Mouse (Mus musculus): Measurements from ENCODE around the gene Klhl33. TPM values are rescaled to one million over a fixed set of nuclear protein-coding genes. Genes with fewer than 3 reads are reported as not detected.
"Not testable (repeated sequence)": the region's sequence is repeated elsewhere in the genome, so short reads cannot be mapped to it uniquely, and the experiment has no call there.

Gene Klhl33
- polyA plus RNA-seq, 1 experiment from 2014 or later, result 0.36 TPM

DNA sequence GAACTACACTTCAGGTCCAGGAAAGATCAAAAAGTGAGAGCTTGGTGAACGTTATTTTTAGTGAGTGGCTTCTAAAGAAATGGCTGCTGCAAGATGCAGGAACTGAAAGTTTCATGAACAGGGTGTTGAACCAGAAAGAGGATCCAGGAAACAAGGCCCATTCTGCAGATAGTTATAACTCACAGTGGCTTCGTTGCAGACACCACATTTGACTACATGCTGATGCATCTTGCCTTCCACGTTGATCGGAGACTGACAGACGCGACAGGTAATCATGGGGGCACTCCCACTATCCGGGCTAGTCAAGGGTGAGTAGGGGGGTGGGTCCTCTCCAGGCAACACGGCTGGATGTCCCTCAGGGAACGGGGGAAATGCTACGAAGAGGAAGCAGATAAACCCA is 32.6 kb upstream of the Klhl33 start:
- peaks cover 35% of the 10 kb centered on the region for H3K36me3 ChIP-seq
- 16% methylated on average over 10 of the region's 10 CpGs for WGBS
- peak overlapping the region; percentile 90 for H3K27ac ChIP-seq
- no peaks in the 10 kb centered on the region for H3K27me3 ChIP-seq
- peak overlapping the region; percentile 84 for H3K4me2 ChIP-seq
- H3K4me3 ChIP-seq, result peak overlapping the region; percentile 99
- ATAC-seq (ENCODE audit: borderline replicate concordance, extremely low read depth, low FRiP score, low TSS enrichment), result no peak
- peaks cover 32% of the 10 kb centered on the region for H3K4me1 ChIP-seq
- peak overlapping the region; percentile 97 for H3K9ac ChIP-seq
- no peaks in the 10 kb centered on the region for H3K9me3 ChIP-seq

DNA sequence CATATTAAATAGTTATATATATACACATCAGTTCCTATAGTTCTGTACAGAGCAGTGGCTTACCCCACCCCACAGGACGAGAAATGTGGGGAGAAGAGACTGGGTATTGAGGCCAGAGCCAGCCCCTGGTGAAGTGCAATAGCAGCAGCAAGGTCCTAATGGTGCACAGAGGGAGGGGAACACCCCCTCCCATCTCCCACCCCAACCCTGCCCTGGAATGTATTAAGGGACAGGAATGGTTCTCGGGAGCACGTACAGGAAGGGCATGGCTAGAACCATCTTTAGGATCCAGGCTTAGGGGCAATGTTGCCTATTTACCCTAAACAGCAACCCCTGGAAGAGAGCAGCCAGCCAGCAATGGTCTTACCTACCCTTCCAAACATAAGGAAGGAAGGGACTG is 30.1 kb upstream of the Klhl33 start:
- Histone ChIP-seq H3K27me3 (no peaks in the 10 kb centered on the region), H3K9ac (no peak overlapping the region), H3K27ac (no peak overlapping the region), H3K9me3 (no peaks in the 10 kb centered on the region), H3K4me3 (no peak overlapping the region), H3K4me2 (no peak overlapping the region), H3K36me3 (peaks cover 35% of the 10 kb centered on the region), H3K4me1 (peaks cover 38% of the 10 kb centered on the region)
- 80% methylated on average over 3 of the region's 3 CpGs for WGBS
- ATAC-seq (ENCODE audit: borderline replicate concordance, extremely low read depth, low FRiP score, low TSS enrichment), result no peak

- H3K4me3 ChIP-seq, result peak overlapping the region; percentile 86
- H3K36me3 ChIP-seq, result peaks cover 39% of the 10 kb centered on the region
- H3K9me3 ChIP-seq, result no peaks in the 10 kb centered on the region
- H3K27ac ChIP-seq, result peak overlapping the region; percentile 93
- peak overlapping the region; percentile 84 for H3K4me2 ChIP-seq
- H3K27me3 ChIP-seq, result no peaks in the 10 kb centered on the region
- 1% methylated on average over 38 of the region's 38 CpGs for WGBS
- H3K4me1 ChIP-seq, result peaks cover 27% of the 10 kb centered on the region
- H3K9ac ChIP-seq, result peak overlapping the region; percentile 87
- no peak; the same call in 1 of the 2 replicates for ATAC-seq (ENCODE audit: borderline replicate concordance, extremely low read depth, low FRiP score, low TSS enrichment)
Observed at GRCm38 (mm10) chr14:50925111-50925920, 28.0 kb upstream of the Klhl33 start.

- Histone ChIP-seq H3K9ac (peak within 1 kb of the TSS; percentile 87), H3K4me3 (peak within 1 kb of the TSS; percentile 86), H3K4me2 (peak within 1 kb of the TSS; percentile 84), H3K27me3 (no peaks in the 10 kb centered on the region), H3K27ac (peak within 1 kb of the TSS; percentile 93), H3K36me3 (peaks cover 41% of the 10 kb centered on the region), H3K9me3 (no peaks in the 10 kb centered on the region), H3K4me1 (peaks cover 19% of the 10 kb centered on the region)
- under 1% methylated on average over 57 of the region's 57 CpGs for WGBS
- peak; percentile 96 for ATAC-seq (ENCODE audit: borderline replicate concordance, extremely low read depth, low FRiP score, low TSS enrichment)
Observed at GRCm38 (mm10) chr14:50924281-50925064, 27.2 kb upstream of the Klhl33 start, which contains the start of the genes Osgep and Apex1. Gene Osgep (minus strand): TSS chr14:50924893. Gene Apex1 (plus strand): TSS chr14:50924968.

- H3K27ac ChIP-seq; H3K27me3 ChIP-seq; H3K9me3 ChIP-seq; ATAC-seq (ENCODE audit: borderline replicate concordance, extremely low read depth, low FRiP score, low TSS enrichment): not testable (repeated sequence)
- Histone ChIP-seq H3K36me3 (peaks cover 31% of the 10 kb centered on the region), H3K4me3 (peak overlapping the region; percentile 86), H3K4me2 (peak overlapping the region; percentile 84), H3K9ac (peak overlapping the region; percentile 77; the same call in 1 of the 2 replicates), H3K4me1 (peaks cover 15% of the 10 kb centered on the region)
- 65% methylated on average over 1 of the region's 1 CpGs for WGBS
Observed at GRCm38 (mm10) chr14:50923437-50923836, 26.1 kb upstream of the Klhl33 start.

DNA sequence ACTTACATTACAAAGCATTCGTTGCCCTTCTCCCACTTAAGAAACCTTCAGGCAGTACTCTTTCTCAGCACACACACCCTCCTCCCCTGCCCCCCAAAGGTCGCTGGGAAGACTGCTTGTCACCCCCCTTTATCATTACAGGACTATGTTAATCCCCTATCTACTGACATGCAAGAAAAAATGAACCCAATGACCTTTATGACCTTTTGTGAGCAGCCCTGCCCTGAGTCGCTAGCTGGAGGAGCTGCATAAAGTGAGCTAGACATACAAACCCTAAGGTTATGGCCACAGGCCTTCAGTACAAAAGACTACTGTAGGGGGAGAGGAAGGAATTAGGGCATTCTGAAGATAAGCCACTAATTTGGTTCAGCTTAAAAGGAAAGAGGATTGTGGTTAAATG is 14.0 kb upstream of the Klhl33 start:
- Histone ChIP-seq H3K36me3 (peaks cover 39% of the 10 kb centered on the region), H3K9ac (no peak overlapping the region)
- 63% methylated on average over 3 of the region's 3 CpGs for WGBS

GRCm38 (mm10) chr14:50908126-50908525 is 10.8 kb upstream of the Klhl33 start:
- H3K9me3 ChIP-seq, result no peaks in the 10 kb centered on the region
- no peak overlapping the region for H3K27ac ChIP-seq
- WGBS, result 60% methylated on average over 4 of the region's 4 CpGs
- no peak overlapping the region for H3K4me2 ChIP-seq
- ATAC-seq (ENCODE audit: borderline replicate concordance, extremely low read depth, low FRiP score, low TSS enrichment), result no peak
- no peak overlapping the region for H3K4me3 ChIP-seq
- H3K4me1 ChIP-seq, result peaks cover 5% of the 10 kb centered on the region
- peaks cover 11% of the 10 kb centered on the region; the same call in 1 of the 2 replicates for H3K36me3 ChIP-seq
- no peaks in the 10 kb centered on the region for H3K27me3 ChIP-seq
- H3K9ac ChIP-seq, result no peak overlapping the region

More for the DNA sequence above, 14.0 kb upstream of the Klhl33 start:
- no peaks in the 10 kb centered on the region for H3K27me3 ChIP-seq
- H3K27ac ChIP-seq, result no peak overlapping the region
- no peak for ATAC-seq (ENCODE audit: borderline replicate concordance, extremely low read depth, low FRiP score, low TSS enrichment)
- no peaks in the 10 kb centered on the region for H3K4me1 ChIP-seq
- no peaks in the 10 kb centered on the region for H3K9me3 ChIP-seq
- no peak overlapping the region for H3K4me3 ChIP-seq
- H3K4me2 ChIP-seq, result no peak overlapping the region

- not testable (repeated sequence) for ATAC-seq (ENCODE audit: borderline replicate concordance, extremely low read depth, low FRiP score, low TSS enrichment); H3K36me3 ChIP-seq; H3K27me3 ChIP-seq; H3K9ac ChIP-seq; H3K4me1 ChIP-seq; H3K4me3 ChIP-seq; H3K27ac ChIP-seq; H3K9me3 ChIP-seq; H3K4me2 ChIP-seq
Observed at GRCm38 (mm10) chr14:50905327-50905726, 8.0 kb upstream of the Klhl33 start.

GRCm38 (mm10) chr14:50904828-50905129 is 7.5 kb upstream of the Klhl33 start:
- Histone ChIP-seq H3K4me3 (no peak overlapping the region), H3K4me2 (no peak overlapping the region)
- whole genome bisulfite sequencing, result 83% methylated on average over 4 of the region's 4 CpGs

GRCm38 (mm10) chr14:50903973-50904827 is 6.9 kb upstream of the Klhl33 start:
- peak overlapping the region; percentile 31 for H3K9ac ChIP-seq
- H3K27ac ChIP-seq, result no peak overlapping the region
- H3K36me3 ChIP-seq, result no peaks in the 10 kb centered on the region

More at GRCm38 (mm10) chr14:50904828-50905129, 7.5 kb upstream of the Klhl33 start:
- peaks cover 5% of the 10 kb centered on the region for H3K4me1 ChIP-seq
- no peaks in the 10 kb centered on the region for H3K9me3 ChIP-seq
- H3K36me3 ChIP-seq, result no peaks in the 10 kb centered on the region
- H3K27me3 ChIP-seq, result no peaks in the 10 kb centered on the region
- no peak overlapping the region for H3K9ac ChIP-seq
- no peak for ATAC-seq (ENCODE audit: borderline replicate concordance, extremely low read depth, low FRiP score, low TSS enrichment)
- no peak overlapping the region for H3K27ac ChIP-seq

GRCm38 (mm10) chr14:50897992-50898391 is 685 bp upstream of the Klhl33 start:
- not testable (repeated sequence) for H3K9ac ChIP-seq; H3K36me3 ChIP-seq; H3K27me3 ChIP-seq; H3K27ac ChIP-seq; H3K4me3 ChIP-seq; H3K9me3 ChIP-seq; H3K4me2 ChIP-seq; ATAC-seq (ENCODE audit: borderline replicate concordance, extremely low read depth, low FRiP score, low TSS enrichment)
- 83% methylated on average over 2 of the region's 2 CpGs for WGBS
- H3K4me1 ChIP-seq, result peaks cover 14% of the 10 kb centered on the region

More at GRCm38 (mm10) chr14:50903973-50904827, 6.9 kb upstream of the Klhl33 start:
- 4% methylated on average over 26 of the region's 26 CpGs for WGBS
- Histone ChIP-seq H3K4me1 (peaks cover 5% of the 10 kb centered on the region), H3K27me3 (no peaks in the 10 kb centered on the region), H3K4me3 (peak overlapping the region; percentile 40), H3K4me2 (peak overlapping the region; percentile 78), H3K9me3 (no peaks in the 10 kb centered on the region)
- ATAC-seq (ENCODE audit: borderline replicate concordance, extremely low read depth, low FRiP score, low TSS enrichment), result peak; percentile 67
